Mouse (Mus musculus): Measurements from ENCODE around the gene Lyrm9. TPM values are rescaled to one million over a fixed set of nuclear protein-coding genes. Genes with fewer than 3 reads are reported as not detected.

Gene Lyrm9
- polyA plus RNA-seq, 1 experiment from 2014 or later = 16.6 TPM

- no peak for ATAC-seq (ENCODE audit: low FRiP score)
- Histone ChIP-seq H3K27ac (ENCODE audit: low read depth, low read length) (no peak overlapping the region), H3K9me3 (ENCODE audit: control insufficient read depth, low read length) (no peaks in the 10 kb centered on the region), H3K9ac (ENCODE audit: low read depth, low read length) (no peak overlapping the region), H3K27me3 (ENCODE audit: control insufficient read depth, insufficient read depth, low read length) (no peaks in the 10 kb centered on the region), H3K4me2 (replicated peaks; ENCODE audit: low read depth, low read length) (no peak overlapping the region), H3K4me3 (ENCODE audit: low read depth, low read length) (no peak overlapping the region), H3K4me1 (replicated peaks; ENCODE audit: control insufficient read depth, insufficient read depth, low read length) (no peaks in the 10 kb centered on the region), H3K36me3 (ENCODE audit: control insufficient read depth, insufficient read depth, low read length) (no peaks in the 10 kb centered on the region)
- DNase-seq (ENCODE audit: low spot score) = peak; percentile 78
- 12% methylated on average over 11 of the region's 11 CpGs for WGBS
Observed at GRCm38 (mm10) chr11:78837989-78838388, 11.6 kb downstream of the Lyrm9 start.

- no peak overlapping the region for H3K9ac ChIP-seq (ENCODE audit: low read depth, low read length)
- 85% methylated on average over 14 of the region's 14 CpGs for WGBS
Observed at GRCm38 (mm10) chr11:78839491-78839890, 13.1 kb downstream of the Lyrm9 start.

GRCm38 (mm10) chr11:78840141-78840540 is 13.8 kb downstream of the Lyrm9 start:
- Histone ChIP-seq H3K27me3 (ENCODE audit: control insufficient read depth, insufficient read depth, low read length) (no peaks in the 10 kb centered on the region), H3K9ac (ENCODE audit: low read depth, low read length) (no peak overlapping the region), H3K36me3 (ENCODE audit: control insufficient read depth, insufficient read depth, low read length) (no peaks in the 10 kb centered on the region), H3K4me2 (replicated peaks; ENCODE audit: low read depth, low read length) (no peak overlapping the region), H3K9me3 (ENCODE audit: control insufficient read depth, low read length) (no peaks in the 10 kb centered on the region), H3K4me3 (ENCODE audit: low read depth, low read length) (no peak overlapping the region), H3K27ac (ENCODE audit: low read depth, low read length) (no peak overlapping the region), H3K4me1 (replicated peaks; ENCODE audit: control insufficient read depth, insufficient read depth, low read length) (no peaks in the 10 kb centered on the region)
- ATAC-seq (ENCODE audit: low FRiP score) = no peak
- DNase-seq (ENCODE audit: low spot score) = no peak
- WGBS = 89% methylated on average over 5 of the region's 5 CpGs

More at GRCm38 (mm10) chr11:78839491-78839890, 13.1 kb downstream of the Lyrm9 start:
- H3K27ac ChIP-seq (ENCODE audit: low read depth, low read length) = peak overlapping the region; percentile 36; the same call in 1 of the 2 replicates
- DNase-seq (ENCODE audit: low spot score) (no peak), ATAC-seq (ENCODE audit: low FRiP score) (no peak)
- no peaks in the 10 kb centered on the region for H3K9me3 ChIP-seq (ENCODE audit: control insufficient read depth, low read length)
- no peaks in the 10 kb centered on the region for H3K27me3 ChIP-seq (ENCODE audit: control insufficient read depth, insufficient read depth, low read length)
- no peaks in the 10 kb centered on the region for H3K4me1 ChIP-seq (replicated peaks; ENCODE audit: control insufficient read depth, insufficient read depth, low read length)
- H3K36me3 ChIP-seq (ENCODE audit: control insufficient read depth, insufficient read depth, low read length) = no peaks in the 10 kb centered on the region
- no peak overlapping the region for H3K4me3 ChIP-seq (ENCODE audit: low read depth, low read length)
- H3K4me2 ChIP-seq (replicated peaks; ENCODE audit: low read depth, low read length) = no peak overlapping the region

GRCm38 (mm10) chr11:78841987-78842386 is 15.6 kb downstream of the Lyrm9 start:
- DNase-seq (ENCODE audit: low spot score) (no peak), ATAC-seq (ENCODE audit: low FRiP score) (no peak)
- Histone ChIP-seq H3K27me3 (ENCODE audit: control insufficient read depth, insufficient read depth, low read length) (no peaks in the 10 kb centered on the region), H3K4me1 (replicated peaks; ENCODE audit: control insufficient read depth, insufficient read depth, low read length) (no peaks in the 10 kb centered on the region), H3K9me3 (ENCODE audit: control insufficient read depth, low read length) (no peaks in the 10 kb centered on the region), H3K9ac (ENCODE audit: low read depth, low read length) (no peak overlapping the region), H3K27ac (ENCODE audit: low read depth, low read length) (no peak overlapping the region), H3K4me3 (ENCODE audit: low read depth, low read length) (no peak overlapping the region), H3K36me3 (ENCODE audit: control insufficient read depth, insufficient read depth, low read length) (no peaks in the 10 kb centered on the region), H3K4me2 (replicated peaks; ENCODE audit: low read depth, low read length) (no peak overlapping the region)
- 93% methylated on average over 8 of the region's 8 CpGs for WGBS

- Histone ChIP-seq H3K27me3 (ENCODE audit: control insufficient read depth, insufficient read depth, low read length) (no peaks in the 10 kb centered on the region), H3K27ac (ENCODE audit: low read depth, low read length) (no peak overlapping the region), H3K4me3 (ENCODE audit: low read depth, low read length) (no peak overlapping the region), H3K4me2 (replicated peaks; ENCODE audit: low read depth, low read length) (no peak overlapping the region), H3K9ac (ENCODE audit: low read depth, low read length) (no peak overlapping the region), H3K9me3 (ENCODE audit: control insufficient read depth, low read length) (no peaks in the 10 kb centered on the region), H3K4me1 (replicated peaks; ENCODE audit: control insufficient read depth, insufficient read depth, low read length) (no peaks in the 10 kb centered on the region), H3K36me3 (ENCODE audit: control insufficient read depth, insufficient read depth, low read length) (no peaks in the 10 kb centered on the region)
- DNase-seq (ENCODE audit: low spot score) (no peak), ATAC-seq (ENCODE audit: low FRiP score) (no peak)
- 93% methylated on average over 4 of the region's 4 CpGs for WGBS
Observed at GRCm38 (mm10) chr11:78846620-78847019, 20.2 kb downstream of the Lyrm9 start.

GRCm38 (mm10) chr11:78847884-78848848 is 21.8 kb downstream of the Lyrm9 start:
- WGBS = 65% methylated on average over 7 of the region's 7 CpGs
- H3K4me2 ChIP-seq (replicated peaks; ENCODE audit: low read depth, low read length) = no peak overlapping the region
- no peak overlapping the region for H3K4me3 ChIP-seq (ENCODE audit: low read depth, low read length)
- ATAC-seq (ENCODE audit: low FRiP score) = no peak
- no peaks in the 10 kb centered on the region for H3K36me3 ChIP-seq (ENCODE audit: control insufficient read depth, insufficient read depth, low read length)
- DNase-seq (ENCODE audit: low spot score) = no peak
- no peak overlapping the region for H3K27ac ChIP-seq (ENCODE audit: low read depth, low read length)
- H3K27me3 ChIP-seq (ENCODE audit: control insufficient read depth, insufficient read depth, low read length) = no peaks in the 10 kb centered on the region
- no peak overlapping the region for H3K9ac ChIP-seq (ENCODE audit: low read depth, low read length)
- no peaks in the 10 kb centered on the region for H3K9me3 ChIP-seq (ENCODE audit: control insufficient read depth, low read length)
- no peaks in the 10 kb centered on the region for H3K4me1 ChIP-seq (replicated peaks; ENCODE audit: control insufficient read depth, insufficient read depth, low read length)

GRCm38 (mm10) chr11:78849859-78850258 is 23.5 kb downstream of the Lyrm9 start:
- ATAC-seq (ENCODE audit: low FRiP score) = no peak

GRCm38 (mm10) chr11:78851216-78851870 is 25.0 kb downstream of the Lyrm9 start:
- H3K9me3 ChIP-seq (ENCODE audit: control insufficient read depth, low read length) = no peaks in the 10 kb centered on the region
- no peaks in the 10 kb centered on the region for H3K4me1 ChIP-seq (replicated peaks; ENCODE audit: control insufficient read depth, insufficient read depth, low read length)
- ATAC-seq (ENCODE audit: low FRiP score) = no peak
- H3K4me3 ChIP-seq (ENCODE audit: low read depth, low read length) = no peak overlapping the region
- no peaks in the 10 kb centered on the region for H3K36me3 ChIP-seq (ENCODE audit: control insufficient read depth, insufficient read depth, low read length)
- no peaks in the 10 kb centered on the region for H3K27me3 ChIP-seq (ENCODE audit: control insufficient read depth, insufficient read depth, low read length)
- H3K9ac ChIP-seq (ENCODE audit: low read depth, low read length) = no peak overlapping the region
- no peak overlapping the region for H3K27ac ChIP-seq (ENCODE audit: low read depth, low read length)
- H3K4me2 ChIP-seq (replicated peaks; ENCODE audit: low read depth, low read length) = no peak overlapping the region
- DNase-seq (ENCODE audit: low spot score) = no peak
- 31% methylated on average over 9 of the region's 9 CpGs for WGBS

More at GRCm38 (mm10) chr11:78849859-78850258, 23.5 kb downstream of the Lyrm9 start:
- Histone ChIP-seq H3K27me3 (ENCODE audit: control insufficient read depth, insufficient read depth, low read length) (no peaks in the 10 kb centered on the region), H3K4me2 (replicated peaks; ENCODE audit: low read depth, low read length) (no peak overlapping the region), H3K4me3 (ENCODE audit: low read depth, low read length) (no peak overlapping the region), H3K4me1 (replicated peaks; ENCODE audit: control insufficient read depth, insufficient read depth, low read length) (no peaks in the 10 kb centered on the region), H3K27ac (ENCODE audit: low read depth, low read length) (no peak overlapping the region), H3K36me3 (ENCODE audit: control insufficient read depth, insufficient read depth, low read length) (no peaks in the 10 kb centered on the region), H3K9me3 (ENCODE audit: control insufficient read depth, low read length) (no peaks in the 10 kb centered on the region), H3K9ac (ENCODE audit: low read depth, low read length) (no peak overlapping the region)
- DNase-seq (ENCODE audit: low spot score) = no peak
- WGBS = 94% methylated on average over 3 of the region's 3 CpGs
